Mouse (Mus musculus): Measurements from ENCODE around the gene Rbm47.

GRCm38 (mm10) chr5:66061667-66062045 is 111.3 kb downstream of the Rbm47 start:
- TF ChIP-seq CTCF (conservative IDR thresholded peaks at IDR 0.05; ENCODE audit: insufficient read depth, insufficient read length, low read depth, low read length) (no peak), POLR2A (IDR thresholded peaks at IDR 0.05; ENCODE audit: low read depth, low read length) (no peak)

Measured in kidney, adult 2 months (tissue).